Mouse (Mus musculus) hindbrain, embryonic 11.5 days (tissue): ENCODE data around the gene Tox4. TPM values are rescaled to one million over a fixed set of nuclear protein-coding genes. Genes with fewer than 3 reads are reported as not detected.
"Not testable (repeated sequence)": the region's sequence is repeated elsewhere in the genome, so short reads cannot be mapped to it uniquely, and the experiment has no call there.

Experiments used
- ATAC-seq: fragments of 200-750 bp; cut with Nextera tagmentation; 2 replicates; pipeline ENCODE4 v1.8.0; 2017; ENCODE audit warnings: mild to moderate bottlenecking, moderate TSS enrichment, moderate library complexity; ENCODE audit not compliant: low FRiP score
- DNase-seq: peaks from one replicate; pipeline ENCODE4 v3.0.0-alpha.2; 2015; ENCODE audit warnings: low spot score
- H3K27ac ChIP-seq: fragments of 300-500 bp; sonication (generic); 2 replicates; pipeline ENCODE4 v1.5.1; 2014; ENCODE audit warnings: mild to moderate bottlenecking, low read depth, low read length
- H3K27me3 ChIP-seq: fragments of 300-500 bp; sonication (generic); 2 replicates; pipeline ENCODE4 v1.6.1; 2014; ENCODE audit warnings: mild to moderate bottlenecking, low read length, moderate library complexity, mixed read lengths; ENCODE audit not compliant: control insufficient read depth, insufficient read depth
- H3K36me3 ChIP-seq: fragments of 300-500 bp; sonication (generic); 2 replicates; pipeline ENCODE4 v1.6.1; 2014; ENCODE audit warnings: mild to moderate bottlenecking, low read length, moderate library complexity, mixed read lengths; ENCODE audit not compliant: control insufficient read depth, insufficient read depth
- H3K4me1 ChIP-seq: fragments of 300-500 bp; sonication (generic); replicated peaks from 2 replicates; pipeline ENCODE4 v1.6.1; 2014; ENCODE audit warnings: low read length, mixed read lengths; ENCODE audit not compliant: control insufficient read depth, insufficient read depth
- H3K4me2 ChIP-seq: fragments of 300-500 bp; sonication (generic); replicated peaks from 2 replicates; pipeline ENCODE4 v1.6.1; 2014; ENCODE audit warnings: mild to moderate bottlenecking, low read depth, low read length
- H3K4me3 ChIP-seq: fragments of 300-500 bp; sonication (generic); 2 replicates; pipeline ENCODE4 v1.5.1; 2014; ENCODE audit warnings: low read depth, low read length
- H3K9ac ChIP-seq: fragments of 300-500 bp; sonication (generic); 2 replicates; pipeline ENCODE4 v1.6.1; 2014; ENCODE audit warnings: low read depth, low read length
- H3K9me3 ChIP-seq: fragments of 300-500 bp; sonication (generic); 2 replicates; pipeline ENCODE4 v1.6.1; 2016; ENCODE audit warnings: low read length; ENCODE audit not compliant: control insufficient read depth
- WGBS: fragments of 180-500 bp; shearing (Covaris S2); extraction: QIAGEN DNeasy Blood & Tissue Kit; methylation state at CpG from one replicate; pipeline ENCODE4 v1.1.7; 2014; 5-methylcytosine and 5-hydroxymethylcytosine counted together
- polyA plus RNA-seq: library from polyadenylated mRNA; unstranded; fragments of >200 nt; fragmentation: Nextera tagmentation; extraction: Ambion mirVana; gene quantifications from 2 replicates; pipeline ENCODE4 v1.2.1, GENCODE M21; 2014

Tox4 gene
- polyA plus RNA-seq, 1 experiment from 2014 or later, result 60.1 TPM

DNA sequence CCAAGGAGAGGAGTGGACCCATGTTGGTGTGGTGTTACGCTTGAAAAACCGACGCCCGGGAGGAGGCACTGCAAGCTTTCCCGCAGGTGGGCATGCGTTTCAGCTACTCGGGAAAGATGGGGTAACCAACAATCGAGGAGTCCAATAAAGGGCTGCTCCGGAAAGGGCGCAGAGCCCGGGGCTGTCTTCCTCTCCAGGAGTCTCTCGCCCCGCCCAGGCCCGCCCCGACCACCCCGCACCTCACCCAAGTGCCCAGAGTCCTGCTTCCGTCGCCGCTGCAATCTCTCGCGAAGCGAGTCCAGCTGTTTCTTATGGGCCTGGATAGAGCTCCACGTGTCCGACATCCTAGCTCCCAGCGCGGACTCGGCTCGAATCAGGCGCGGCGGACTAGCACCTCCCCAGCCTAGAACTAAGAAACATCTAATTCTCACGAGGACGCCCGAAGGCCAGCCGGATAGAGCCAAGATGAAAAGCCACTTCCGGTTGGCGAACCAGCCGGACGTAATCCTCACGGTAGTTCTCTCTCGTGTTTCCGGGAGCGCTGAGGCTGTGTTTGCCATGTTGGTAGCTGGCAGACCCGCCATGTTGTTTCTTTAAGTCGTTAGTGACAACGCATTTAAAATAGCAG, 25.8 kb downstream of the Tox4 start, which contains the start of gene Mettl3:
Gene Mettl3, minus strand, starts transcription at position 485 of the 628 bp plus-strand sequence.
- H3K4me3 ChIP-seq, result peak within 1 kb of the TSS; percentile 73
- 0% methylated on average over 41 of the region's 46 CpGs for WGBS
- H3K9ac ChIP-seq, result peak within 1 kb of the TSS; percentile 73
- H3K4me1 ChIP-seq, result no peaks in the 10 kb centered on the region
- peak; percentile 93 for DNase-seq
- H3K9me3 ChIP-seq, result no peaks in the 10 kb centered on the region
- no peaks in the 10 kb centered on the region for H3K27me3 ChIP-seq
- peak within 1 kb of the TSS; percentile 61 for H3K4me2 ChIP-seq
- no peaks in the 10 kb centered on the region for H3K36me3 ChIP-seq
- H3K27ac ChIP-seq, result peak within 1 kb of the TSS; percentile 88
- peak; percentile 96 for ATAC-seq

GRCm38 (mm10) chr14:52306100-52306499, 27.2 kb downstream of the Tox4 start:
- Histone ChIP-seq H3K4me3 (no peak overlapping the region), H3K4me1 (no peaks in the 10 kb centered on the region), H3K4me2 (no peak overlapping the region), H3K9me3 (no peaks in the 10 kb centered on the region), H3K36me3 (0 out of 2 replicates have a peak, but pooled peaks cover 2% of the 10 kb centered on the region), H3K9ac (no peak overlapping the region), H3K27ac (no peak overlapping the region), H3K27me3 (no peaks in the 10 kb centered on the region)
- 93% methylated on average over 2 of the region's 2 CpGs for WGBS
- no peak for DNase-seq
- ATAC-seq, result no peak

GRCm38 (mm10) chr14:52310343-52310742, 31.4 kb downstream of the Tox4 start:
- not testable (repeated sequence) for H3K4me3 ChIP-seq, H3K4me1 ChIP-seq, DNase-seq, H3K9ac ChIP-seq, H3K27me3 ChIP-seq, H3K4me2 ChIP-seq, ATAC-seq, H3K27ac ChIP-seq, H3K9me3 ChIP-seq
- 94% methylated on average over 5 of the region's 6 CpGs for WGBS
- peaks cover 27% of the 10 kb centered on the region for H3K36me3 ChIP-seq

DNA sequence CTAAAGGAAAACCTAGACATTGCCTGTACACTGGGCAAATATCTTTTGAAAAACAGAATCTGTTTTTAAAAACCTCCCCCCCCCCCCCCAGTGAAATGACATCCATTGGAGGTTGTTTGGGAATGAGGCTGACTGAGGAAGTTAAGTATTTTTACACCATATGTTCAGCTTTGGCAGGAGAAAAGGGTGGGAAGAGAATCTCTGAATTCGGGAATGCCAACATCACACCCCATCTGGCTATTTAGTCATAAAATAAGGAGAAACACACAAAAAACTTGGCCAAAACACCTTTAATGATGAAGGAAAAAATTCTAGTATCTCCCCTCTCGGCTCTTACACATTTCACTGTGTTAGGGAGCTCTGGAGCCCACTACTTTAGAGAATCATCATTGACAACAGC, 32.0 kb downstream of the Tox4 start:
- WGBS, result 90% methylated on average over 2 of the region's 2 CpGs
- H3K36me3 ChIP-seq, result peaks cover 27% of the 10 kb centered on the region
- no peak overlapping the region for H3K4me2 ChIP-seq
- no peak overlapping the region for H3K4me3 ChIP-seq
- no peak overlapping the region for H3K27ac ChIP-seq
- no peaks in the 10 kb centered on the region for H3K27me3 ChIP-seq
- no peaks in the 10 kb centered on the region for H3K9me3 ChIP-seq
- peaks cover 2% of the 10 kb centered on the region; the same call in 1 of the 2 replicates for H3K4me1 ChIP-seq
- ATAC-seq (no peak), DNase-seq (no peak)
- no peak overlapping the region for H3K9ac ChIP-seq

DNA sequence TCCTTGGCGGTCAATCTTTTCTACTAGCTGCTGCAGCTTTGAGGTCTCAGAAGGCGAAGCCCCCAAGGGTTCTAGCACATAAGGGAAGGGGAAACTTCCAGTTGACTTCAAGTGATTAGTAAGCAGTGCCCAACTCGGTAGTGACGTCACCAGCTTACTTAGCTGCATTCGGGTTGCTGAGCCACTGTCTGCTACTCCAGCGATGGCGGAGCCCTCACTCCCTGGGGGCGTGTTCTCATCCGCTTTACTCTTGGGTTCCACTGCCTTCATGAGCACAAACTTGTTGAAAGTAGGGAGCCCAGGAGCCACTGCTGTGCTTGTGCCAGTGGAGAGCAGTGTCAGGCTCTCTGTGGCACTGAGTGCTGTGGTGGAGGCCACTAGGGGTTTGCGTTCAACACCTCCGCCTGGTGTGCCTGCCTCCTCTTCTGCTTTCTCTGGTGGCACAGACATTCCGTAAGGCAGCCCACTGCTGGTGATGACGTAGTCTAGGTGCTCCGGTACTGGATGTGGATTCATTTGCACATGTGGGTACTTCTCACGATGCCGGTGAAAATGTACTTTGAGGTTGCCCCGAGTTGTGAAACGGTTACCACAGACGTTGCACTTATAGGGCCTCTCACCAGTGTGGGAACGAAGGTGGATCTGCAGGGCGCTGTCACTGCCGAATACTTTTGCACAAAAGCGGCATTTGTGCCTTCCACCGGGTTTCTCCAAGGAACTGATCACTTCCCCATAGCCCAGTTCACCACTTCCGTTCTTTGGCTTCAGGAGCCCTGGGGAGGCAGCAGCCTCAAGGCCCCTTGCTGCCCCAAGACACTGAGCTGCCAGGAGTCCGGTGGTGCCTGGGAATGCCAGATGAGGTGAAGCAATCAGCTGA, 35.2 kb downstream of the Tox4 start:
- Histone ChIP-seq H3K4me1 (peaks cover 2% of the 10 kb centered on the region), H3K9ac (peak overlapping the region; percentile 96), H3K27ac (no peak overlapping the region), H3K27me3 (no peaks in the 10 kb centered on the region), H3K9me3 (no peaks in the 10 kb centered on the region), H3K4me2 (peak overlapping the region; percentile 80), H3K4me3 (peak overlapping the region; percentile 79), H3K36me3 (peaks cover 27% of the 10 kb centered on the region)
- ATAC-seq (no peak), DNase-seq (no peak)
- WGBS, result 86% methylated on average over 26 of the region's 26 CpGs

DNA sequence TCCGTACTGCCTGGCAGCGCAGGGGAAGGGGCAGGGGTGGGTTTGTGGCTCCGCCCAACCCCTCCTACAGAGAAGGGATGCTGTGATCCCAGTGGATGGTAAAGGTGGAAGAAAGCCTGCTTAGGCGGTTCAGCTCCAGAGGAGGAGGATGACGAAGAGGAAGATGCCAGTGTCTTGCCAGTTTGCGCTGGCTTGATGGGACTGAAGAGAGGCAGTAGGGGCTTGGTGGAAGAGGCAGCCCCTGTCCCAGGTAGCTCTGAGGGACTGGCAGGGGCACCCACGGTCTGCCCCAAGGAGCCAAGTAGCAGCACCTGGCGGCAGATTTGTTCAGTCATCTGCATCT, 35.8 kb downstream of the Tox4 start:
- H3K4me2 ChIP-seq, result peak overlapping the region; percentile 80
- DNase-seq (no peak), ATAC-seq (no peak)
- peak overlapping the region; percentile 79 for H3K4me3 ChIP-seq
- peaks cover 27% of the 10 kb centered on the region for H3K36me3 ChIP-seq
- no peak overlapping the region for H3K27ac ChIP-seq
- H3K9me3 ChIP-seq, result no peaks in the 10 kb centered on the region
- H3K4me1 ChIP-seq, result peaks cover 2% of the 10 kb centered on the region
- H3K27me3 ChIP-seq, result no peaks in the 10 kb centered on the region
- 43% methylated on average over 8 of the region's 8 CpGs for WGBS
- peak overlapping the region; percentile 96 for H3K9ac ChIP-seq

GRCm38 (mm10) chr14:52315283-52315780, 36.4 kb downstream of the Tox4 start:
- H3K9me3 ChIP-seq, result no peaks in the 10 kb centered on the region
- H3K36me3 ChIP-seq, result peaks cover 27% of the 10 kb centered on the region
- H3K27ac ChIP-seq, result peak overlapping the region; percentile 93
- H3K4me1 ChIP-seq, result peaks cover 2% of the 10 kb centered on the region
- H3K4me2 ChIP-seq, result peak overlapping the region; percentile 80
- H3K27me3 ChIP-seq, result no peaks in the 10 kb centered on the region
- 8% methylated on average over 17 of the region's 17 CpGs for WGBS
- DNase-seq (no peak), ATAC-seq (peak; percentile 6)
- peak overlapping the region; percentile 79 for H3K4me3 ChIP-seq
- peak overlapping the region; percentile 96 for H3K9ac ChIP-seq

DNA sequence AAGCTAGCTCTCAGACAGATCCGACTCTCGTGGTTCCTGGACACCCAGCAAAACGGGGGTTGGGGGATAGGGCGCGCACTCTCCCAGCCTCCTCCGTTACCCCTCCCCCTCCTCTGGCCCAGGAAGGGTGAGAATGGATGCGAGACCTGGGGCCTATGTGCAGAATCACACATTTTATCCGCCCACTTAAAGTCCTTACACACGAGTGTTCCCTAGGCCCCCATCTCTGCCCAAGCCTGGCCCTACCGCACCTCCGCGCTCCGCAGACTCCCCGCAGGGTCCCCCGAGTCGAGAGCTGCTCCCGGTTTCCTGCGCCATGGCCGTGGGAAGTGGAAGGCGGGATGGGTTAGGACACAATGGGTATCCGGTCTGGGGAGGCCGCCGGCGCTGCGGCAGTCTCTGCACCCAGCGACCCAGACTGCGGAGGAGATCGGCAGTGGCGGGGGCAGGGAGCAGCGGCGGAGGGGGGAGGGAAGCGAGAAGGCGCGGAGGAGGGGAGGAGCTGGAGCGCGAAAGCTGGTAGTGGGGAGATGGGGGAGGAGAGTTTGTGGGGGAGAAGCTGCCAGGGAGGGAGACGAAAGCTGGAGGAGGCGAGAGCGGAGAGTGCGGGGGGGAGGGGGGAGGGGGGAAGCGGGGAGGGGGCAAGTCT, 37.0 kb downstream of the Tox4 start:
- Histone ChIP-seq H3K9me3 (no peaks in the 10 kb centered on the region), H3K4me1 (peaks cover 2% of the 10 kb centered on the region), H3K27me3 (no peaks in the 10 kb centered on the region), H3K4me2 (peak overlapping the region; percentile 80), H3K36me3 (peaks cover 26% of the 10 kb centered on the region), H3K4me3 (peak overlapping the region; percentile 79), H3K27ac (peak overlapping the region; percentile 93), H3K9ac (peak overlapping the region; percentile 96)
- peak; percentile 82 for DNase-seq
- 1% methylated on average over 26 of the region's 41 CpGs for WGBS
- ATAC-seq, result peak; percentile 88
